Mouse (Mus musculus) hindbrain, embryonic 14.5 days (tissue): ENCODE data around the gene Insig2. TPM values are rescaled to one million over a fixed set of nuclear protein-coding genes. Genes with fewer than 3 reads are reported as not detected.

Source experiments
- ATAC-seq: fragments of 200-750 bp; cut with Nextera tagmentation; 2 replicates; pipeline ENCODE4 v1.8.0; 2017; ENCODE audit warnings: moderate number of reproducible peaks, mild to moderate bottlenecking, moderate TSS enrichment, moderate library complexity; ENCODE audit not compliant: low FRiP score
- DNase-seq: peaks from one replicate; pipeline ENCODE4 v3.0.0-alpha.2; 2015; ENCODE audit warnings: low spot score
- H3K27ac ChIP-seq: fragments of 300-500 bp; sonication (generic); 2 replicates; pipeline ENCODE4 v1.5.1; 2014; ENCODE audit warnings: mild to moderate bottlenecking, moderate library complexity
- H3K27me3 ChIP-seq: fragments of 300-500 bp; sonication (generic); 2 replicates; pipeline ENCODE4 v1.6.1; 2014; ENCODE audit warnings: mild to moderate bottlenecking, low read length, mixed read lengths; ENCODE audit not compliant: control insufficient read depth, insufficient read depth
- H3K36me3 ChIP-seq: fragments of 300-500 bp; sonication (generic); replicated peaks from 2 replicates; pipeline ENCODE4 v1.6.1; 2014; ENCODE audit not compliant: control insufficient read depth, insufficient read depth
- H3K4me1 ChIP-seq: fragments of 300-500 bp; sonication (generic); replicated peaks from 2 replicates; pipeline ENCODE4 v1.6.1; 2014; ENCODE audit warnings: antibody characterized with exemption, low read length, mixed read lengths; ENCODE audit not compliant: control insufficient read depth, insufficient read depth
- H3K4me2 ChIP-seq: fragments of 300-500 bp; sonication (generic); replicated peaks from 2 replicates; pipeline ENCODE4 v1.6.1; 2014; ENCODE audit warnings: mild to moderate bottlenecking, moderate library complexity
- H3K4me3 ChIP-seq: fragments of 300-500 bp; sonication (generic); replicated peaks from 2 replicates; pipeline ENCODE4 v1.5.1; 2014; ENCODE audit warnings: mild to moderate bottlenecking, low read length
- H3K9ac ChIP-seq: fragments of 300-500 bp; sonication (generic); 2 replicates; pipeline ENCODE4 v1.6.1; 2014
- H3K9me3 ChIP-seq: fragments of 300-500 bp; sonication (generic); 2 replicates; pipeline ENCODE4 v1.6.1; 2016; ENCODE audit warnings: low read length; ENCODE audit not compliant: control insufficient read depth
- WGBS: fragments of 180-500 bp; shearing (Covaris S2); extraction: QIAGEN DNeasy Blood & Tissue Kit; methylation state at CpG from one replicate; pipeline ENCODE4 v1.1.7; 2014; 5-methylcytosine and 5-hydroxymethylcytosine counted together
- polyA plus RNA-seq: library from polyadenylated mRNA; unstranded; fragments of >200 nt; fragmentation: Nextera tagmentation; extraction: Ambion mirVana; gene quantifications from 2 replicates; pipeline ENCODE4 v1.2.1, GENCODE M21; 2014

Gene Insig2
- polyA plus RNA-seq, 1 experiment from 2014 or later: 25.9 TPM

- Histone ChIP-seq H3K4me3 (no peak overlapping the region), H3K27me3 (no peaks in the 10 kb centered on the region), H3K27ac (no peak overlapping the region), H3K4me2 (no peak overlapping the region), H3K36me3 (no peaks in the 10 kb centered on the region), H3K4me1 (no peaks in the 10 kb centered on the region), H3K9ac (no peak overlapping the region), H3K9me3 (no peaks in the 10 kb centered on the region)
- no peak for DNase-seq
- 86% methylated on average over 12 of the region's 12 CpGs for WGBS
- no peak for ATAC-seq
Measured at GRCm38 (mm10) chr1:121359680-121360079, 27.3 kb upstream of the Insig2 start.

GRCm38 (mm10) chr1:121353779-121354178 lies 21.4 kb upstream of the Insig2 start:
- ATAC-seq: no peak
- Histone ChIP-seq H3K27ac (no peak overlapping the region), H3K4me3 (no peak overlapping the region), H3K4me2 (no peak overlapping the region), H3K9ac (no peak overlapping the region), H3K4me1 (no peaks in the 10 kb centered on the region), H3K9me3 (no peaks in the 10 kb centered on the region), H3K36me3 (no peaks in the 10 kb centered on the region), H3K27me3 (no peaks in the 10 kb centered on the region)
- DNase-seq: no peak

GRCm38 (mm10) chr1:121351037-121351436 lies 18.6 kb upstream of the Insig2 start:
- 96% methylated on average over 3 of the region's 3 CpGs for WGBS
- Histone ChIP-seq H3K27me3 (no peaks in the 10 kb centered on the region), H3K4me3 (no peak overlapping the region)

GRCm38 (mm10) chr1:121350616-121351015 lies 18.2 kb upstream of the Insig2 start:
- H3K4me2 ChIP-seq: no peak overlapping the region
- H3K27ac ChIP-seq: no peak overlapping the region
- no peak overlapping the region for H3K9ac ChIP-seq
- no peak for DNase-seq
- WGBS: 91% methylated on average over 13 of the region's 13 CpGs
- no peaks in the 10 kb centered on the region for H3K9me3 ChIP-seq
- no peak overlapping the region for H3K4me3 ChIP-seq
- H3K27me3 ChIP-seq: no peaks in the 10 kb centered on the region
- no peaks in the 10 kb centered on the region for H3K36me3 ChIP-seq
- no peak for ATAC-seq
- no peaks in the 10 kb centered on the region for H3K4me1 ChIP-seq

More at GRCm38 (mm10) chr1:121351037-121351436, 18.6 kb upstream of the Insig2 start:
- H3K27ac ChIP-seq: no peak overlapping the region
- no peaks in the 10 kb centered on the region for H3K4me1 ChIP-seq
- no peak for DNase-seq
- H3K36me3 ChIP-seq: no peaks in the 10 kb centered on the region
- no peak overlapping the region for H3K9ac ChIP-seq
- H3K9me3 ChIP-seq: no peaks in the 10 kb centered on the region
- no peak overlapping the region for H3K4me2 ChIP-seq
- ATAC-seq: no peak

- no peak for ATAC-seq
- WGBS: 83% methylated on average over 4 of the region's 4 CpGs
Measured at GRCm38 (mm10) chr1:121348875-121349847, 16.8 kb upstream of the Insig2 start.

GRCm38 (mm10) chr1:121343966-121344365 lies 11.6 kb upstream of the Insig2 start:
- Histone ChIP-seq H3K36me3 (no peaks in the 10 kb centered on the region), H3K27ac (no peak overlapping the region), H3K27me3 (no peaks in the 10 kb centered on the region), H3K4me1 (no peaks in the 10 kb centered on the region), H3K9ac (no peak overlapping the region), H3K4me2 (no peak overlapping the region), H3K9me3 (no peaks in the 10 kb centered on the region), H3K4me3 (no peak overlapping the region)
- DNase-seq (no peak), ATAC-seq (no peak)
- 77% methylated on average over 5 of the region's 5 CpGs for WGBS

More at GRCm38 (mm10) chr1:121348875-121349847, 16.8 kb upstream of the Insig2 start:
- no peak for DNase-seq
- Histone ChIP-seq H3K9ac (no peak overlapping the region), H3K4me2 (no peak overlapping the region), H3K27me3 (no peaks in the 10 kb centered on the region), H3K27ac (no peak overlapping the region), H3K9me3 (no peaks in the 10 kb centered on the region), H3K4me1 (no peaks in the 10 kb centered on the region), H3K36me3 (no peaks in the 10 kb centered on the region), H3K4me3 (no peak overlapping the region)

GRCm38 (mm10) chr1:121335789-121336188 lies 3.4 kb upstream of the Insig2 start:
- Histone ChIP-seq H3K27me3 (no peaks in the 10 kb centered on the region), H3K4me1 (no peaks in the 10 kb centered on the region), H3K9ac (no peak overlapping the region), H3K4me2 (no peak overlapping the region), H3K9me3 (no peaks in the 10 kb centered on the region), H3K4me3 (no peak overlapping the region), H3K27ac (no peak overlapping the region), H3K36me3 (no peaks in the 10 kb centered on the region)
- ATAC-seq: no peak
- no peak for DNase-seq
- WGBS: 88% methylated on average over 4 of the region's 4 CpGs

- 96% methylated on average over 4 of the region's 4 CpGs for WGBS
- H3K27ac ChIP-seq: no peak overlapping the region
- H3K9me3 ChIP-seq: no peaks in the 10 kb centered on the region
- no peak overlapping the region for H3K4me2 ChIP-seq
- ATAC-seq: no peak
- H3K27me3 ChIP-seq: no peaks in the 10 kb centered on the region
- no peaks in the 10 kb centered on the region for H3K4me1 ChIP-seq
- DNase-seq: no peak
- H3K36me3 ChIP-seq: no peaks in the 10 kb centered on the region
- no peak overlapping the region for H3K9ac ChIP-seq
- no peak overlapping the region for H3K4me3 ChIP-seq
Measured at GRCm38 (mm10) chr1:121333986-121334703, 1.8 kb upstream of the Insig2 start.

GRCm38 (mm10) chr1:121330621-121331020 lies 1.8 kb downstream of the Insig2 start:
- Histone ChIP-seq H3K27ac (no peak overlapping the region), H3K4me2 (no peak overlapping the region), H3K27me3 (no peaks in the 10 kb centered on the region), H3K9ac (no peak overlapping the region), H3K4me3 (no peak overlapping the region), H3K4me1 (peaks cover 19% of the 10 kb centered on the region), H3K9me3 (no peaks in the 10 kb centered on the region), H3K36me3 (no peaks in the 10 kb centered on the region)
- DNase-seq (no peak), ATAC-seq (no peak)
- 96% methylated on average over 2 of the region's 2 CpGs for WGBS
